Mouse (Mus musculus) spleen, adult 2 months (tissue): ENCODE measurements at regions not wholly inside any gene's neighbourhood (a gene's known extent, or its start where the extent isn't known, plus 50 kb on each side); places are given as distances from the start of the nearest gene placed in this dataset.

Experiments
- CTCF ChIP-seq: fragments of 200-500 bp; IDR thresholded peaks from 2 replicates; pipeline ENCODE4 v1.5.1; 2011; ENCODE audit warnings: mild to moderate bottlenecking, inconsistent platforms; ENCODE audit not compliant: insufficient read depth, insufficient read length, insufficient replicate concordance; ENCODE audit errors: extremely low read depth
- POLR2A ChIP-seq: fragments of 200-500 bp; IDR thresholded peaks from 2 replicates; pipeline ENCODE4 v1.6.1; 2011; ENCODE audit warnings: low read depth, low read length, inconsistent platforms

DNA sequence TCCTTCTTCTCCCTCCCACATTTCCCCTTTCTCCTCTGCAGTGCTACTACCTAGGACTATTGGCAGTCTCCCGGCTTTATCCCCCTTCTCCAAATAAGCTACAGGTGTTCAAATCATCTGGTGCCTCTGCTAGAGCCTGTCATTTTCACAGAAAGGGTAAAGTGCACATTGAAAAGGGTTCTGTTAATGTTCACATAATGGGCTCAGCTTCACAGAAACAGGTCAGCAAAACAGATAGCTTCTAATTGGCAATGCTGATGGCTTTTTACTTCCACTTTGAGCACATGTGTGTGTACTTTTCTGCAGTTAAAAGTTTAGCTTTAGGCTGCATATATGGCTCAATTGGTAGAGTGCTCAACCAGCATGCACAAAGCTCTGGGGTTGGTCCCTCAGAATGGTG is 114.4 kb upstream of the Ralgapa2 start:
- TF ChIP-seq CTCF (no peak), POLR2A (no peak)
